Mouse (Mus musculus) mouse embryonic stem cell (cell line): Measurements from ENCODE around the gene Antxrl.

Source experiments
- in situ Hi-C, 2 experiments: fragments of 300-500 bp; cut with MboI; formaldehyde crosslinking; loops; 1 replicate in 1 of 2; 3 replicates in 1 of 2; pipeline ENCODE4 v1.14.3; 2019 to 2020; ENCODE audit warnings: low sequenced_read_pairs in 2 of 2, low pct_unique_long_range_greater_than_20kb in 1 of 2, mixed read lengths in 1 of 2; ENCODE audit not compliant: unreplicated experiment in 1 of 2

The Antxrl gene

GRCm38 (mm10) chr14:34052516-34052915, at the start of gene Antxrl:
Antxrl (plus strand) TSS chr14:34052707.
- in situ Hi-C loops = no loop called here

GRCm38 (mm10) chr14:34015063-34015462, 37.4 kb upstream of the Antxrl start, which contains the start of gene Gm30083:
Gm30083 (minus strand) TSS chr14:34015182.
- in situ Hi-C loops = no loop called here

- in situ Hi-C loops = no loop called here
Measured at GRCm38 (mm10) chr14:34016381-34016780, 36.1 kb upstream of the Antxrl start, which contains the start of gene Gm5460. Gm5460 (plus strand) TSS chr14:34016758.

GRCm38 (mm10) chr14:34016938-34017337, 35.6 kb upstream of the Antxrl start:
- in situ Hi-C loops = no loop called here

GRCm38 (mm10) chr14:34026710-34027109, 25.8 kb upstream of the Antxrl start:
- in situ Hi-C loops = no loop called here

GRCm38 (mm10) chr14:34033841-34034610, 18.5 kb upstream of the Antxrl start:
- in situ Hi-C loops = no loop called here

- in situ Hi-C loops = no loop called here
Measured at GRCm38 (mm10) chr14:34041241-34041640, 11.3 kb upstream of the Antxrl start.

GRCm38 (mm10) chr14:34043341-34043740, 9.2 kb upstream of the Antxrl start:
- in situ Hi-C loops = no loop called here

GRCm38 (mm10) chr14:34050101-34050779, 2.3 kb upstream of the Antxrl start:
- in situ Hi-C loops = no loop called here

GRCm38 (mm10) chr14:34071665-34072064, 19.2 kb downstream of the Antxrl start:
- in situ Hi-C loops = no loop called here

- in situ Hi-C loops = loop anchor here (25.0 kb wide), 2 partner anchors 487 to 512 kb away; partner anchors contain the start of gene Ldb3 (in 1 of the 2)
Measured at GRCm38 (mm10) chr14:34075346-34075745, 22.8 kb downstream of the Antxrl start.

GRCm38 (mm10) chr14:34077222-34077621, 24.7 kb downstream of the Antxrl start:
- in situ Hi-C loops = loop anchor here (25.0 kb wide), 2 partner anchors 485 to 510 kb away; partner anchors contain the start of gene Ldb3 (in 1 of the 2)

- in situ Hi-C loops = loop anchor here (25.0 kb wide), 2 partner anchors 484 to 509 kb away; partner anchors contain the start of gene Ldb3 (in 1 of the 2)
Measured at GRCm38 (mm10) chr14:34078293-34078692, 25.8 kb downstream of the Antxrl start.

- in situ Hi-C loops = loop anchor here (25.0 kb wide), 2 partner anchors 482 to 507 kb away; partner anchors contain the start of gene Ldb3 (in 1 of the 2)
Measured at GRCm38 (mm10) chr14:34080321-34080997, 28.0 kb downstream of the Antxrl start.

- in situ Hi-C loops = loop anchor here (25.0 kb wide), 2 partner anchors 477 to 502 kb away; partner anchors contain the start of gene Ldb3 (in 1 of the 2)
Measured at GRCm38 (mm10) chr14:34085731-34086130, 33.2 kb downstream of the Antxrl start, which contains the start of gene Anxa8. Anxa8 (plus strand) TSS chr14:34085981.

- in situ Hi-C loops = loop anchor here (25.0 kb wide), 2 partner anchors 475 to 500 kb away; partner anchors contain the start of gene Ldb3 (in 1 of the 2)
Measured at GRCm38 (mm10) chr14:34086806-34087205, 34.3 kb downstream of the Antxrl start.

- in situ Hi-C loops = loop anchor here (25.0 kb wide), 2 partner anchors 474 to 499 kb away; partner anchors contain the start of gene Ldb3 (in 1 of the 2)
Measured at GRCm38 (mm10) chr14:34087856-34088398, 35.4 kb downstream of the Antxrl start.

GRCm38 (mm10) chr14:34089796-34090195, 37.3 kb downstream of the Antxrl start:
- in situ Hi-C loops = loop anchor here (25.0 kb wide), 2 partner anchors 473 to 498 kb away; partner anchors contain the start of gene Ldb3 (in 1 of the 2)
